Mouse (Mus musculus) heart, adult 2 months (tissue): Measurements from ENCODE around the gene Cdc34. TPM values are rescaled to one million over a fixed set of nuclear protein-coding genes. Genes with fewer than 3 reads are reported as not detected.

Experiments used
- DNase-seq, 2 experiments: peaks; one replicate each; pipeline ENCODE4 v3.0.0; 2021
- H3K27ac ChIP-seq: fragments of 200-600 bp; 2 replicates; pipeline ENCODE4 v1.8.1; 2022
- H3K27me3 ChIP-seq: fragments of 200-500 bp; 2 replicates; pipeline ENCODE4 v1.6.1; 2012; ENCODE audit warnings: mild to moderate bottlenecking, low read length, inconsistent platforms, mixed read lengths; ENCODE audit not compliant: control insufficient read depth, insufficient read depth
- H3K36me3 ChIP-seq: fragments of 200-500 bp; 2 replicates; pipeline ENCODE4 v1.6.1; 2012; ENCODE audit warnings: low read length, inconsistent platforms; ENCODE audit not compliant: control insufficient read depth, insufficient read depth
- H3K4me1 ChIP-seq: fragments of 200-500 bp; 2 replicates; pipeline ENCODE4 v1.6.1; 2011; ENCODE audit warnings: low read length; ENCODE audit not compliant: control insufficient read depth, insufficient read depth
- H3K4me3 ChIP-seq: fragments of 200-600 bp; 2 replicates; pipeline ENCODE4 v1.8.1; 2022
- H3K79me2 ChIP-seq: fragments of 200-500 bp; replicated peaks from 2 replicates; pipeline ENCODE4 v1.6.1; 2012; ENCODE audit warnings: mild to moderate bottlenecking, inconsistent platforms, low read length, moderate library complexity, mixed read lengths; ENCODE audit not compliant: control insufficient read depth, insufficient read depth
- H3K9ac ChIP-seq: fragments of 200-500 bp; 2 replicates; pipeline ENCODE4 v1.6.1; 2012; ENCODE audit warnings: low read depth, mild to moderate bottlenecking, control low read depth, inconsistent platforms, low read length, mixed read lengths
- CTCF ChIP-seq: fragments of 200-600 bp; IDR thresholded peaks from 2 replicates; pipeline ENCODE4 v1.8.1; 2022; ENCODE audit warnings: antibody characterized with exemption, mild to moderate bottlenecking, moderate library complexity
- EP300 ChIP-seq: fragments of 200-500 bp; IDR thresholded peaks from 2 replicates; pipeline ENCODE4 v1.6.1; 2011; ENCODE audit warnings: low read depth, low read length, control low read depth; ENCODE audit not compliant: insufficient read depth
- POLR2A ChIP-seq: fragments of 200-500 bp; IDR thresholded peaks from 2 replicates; pipeline ENCODE4 v1.6.1; 2011; ENCODE audit warnings: mild to moderate bottlenecking, low read depth, low read length, control low read depth; ENCODE audit not compliant: insufficient read depth
- WGBS: fragments of 180-500 bp; shearing (Covaris S2); methylation state at CpG from one replicate; pipeline ENCODE4 v1.1.7; 2018; 5-methylcytosine and 5-hydroxymethylcytosine counted together
- intact Hi-C: fragments of 180-260 bp; cut with DNase I; formaldehyde crosslinking; loops from one replicate; pipeline ENCODE4 v1.15.1; 2025
- polyA plus RNA-seq: library from polyadenylated mRNA; depleted of rRNA; stranded (reverse); fragments of >200 nt; gene quantifications from 2 replicates; pipeline ENCODE4 v1.2.3, GENCODE M21; 2012
- total RNA-seq, 2 experiments: library from RNA; stranded (reverse); gene quantifications; 2 replicates each; pipeline ENCODE4 v1.2.3; 2021

The Cdc34 gene
- total and polyA plus RNA-seq, 3 experiments = 196 to 352 (median 216) TPM

DNA sequence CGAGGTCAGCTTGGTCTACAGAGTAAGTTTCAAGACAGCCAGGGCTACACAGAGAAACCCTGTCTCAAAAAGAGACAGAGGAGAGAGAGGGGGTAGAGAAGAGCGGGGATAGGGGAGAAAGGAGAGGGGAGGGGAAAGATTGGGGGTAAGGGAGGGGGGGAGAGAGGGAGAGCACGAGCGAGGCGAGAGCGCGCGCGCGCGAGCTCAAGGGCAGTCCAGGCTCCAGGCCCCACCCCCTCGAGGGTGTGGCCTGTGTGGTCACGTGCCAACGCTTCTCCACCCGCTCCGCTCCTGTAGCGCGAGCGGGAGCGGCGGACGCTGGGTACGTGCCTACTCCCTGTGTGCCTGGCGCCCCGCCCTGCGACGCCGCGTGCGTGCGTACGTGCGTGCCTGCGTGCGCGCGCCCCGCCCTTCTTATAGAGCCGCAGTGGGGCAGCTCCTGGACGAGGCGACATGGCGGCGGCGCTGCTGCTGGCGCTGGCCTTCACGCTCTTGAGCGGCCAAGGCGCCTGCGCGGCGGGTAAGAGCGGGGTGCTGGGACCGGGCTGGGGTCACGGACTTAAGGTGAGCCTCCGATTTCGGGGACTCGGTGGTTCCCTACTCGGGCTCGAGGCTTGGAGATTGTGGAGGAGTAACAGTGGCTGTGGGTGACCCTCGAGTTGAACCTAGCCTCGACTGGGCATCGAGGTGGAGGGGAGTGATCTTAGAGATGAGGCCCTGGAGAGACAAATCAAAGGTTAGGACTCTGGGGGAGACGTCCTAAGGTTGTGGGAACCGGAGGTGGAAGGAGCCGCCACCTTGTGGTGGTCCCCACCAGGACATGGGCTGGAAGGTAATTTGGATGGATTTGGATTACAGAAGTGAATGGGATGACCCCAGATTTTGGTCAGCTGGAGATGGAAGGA lies 22.3 kb downstream of the Cdc34 start, which contains the start of gene Bsg:
Gene Bsg (plus strand): TSS at position 427 of the 905 bp plus-strand sequence.
- Histone ChIP-seq H3K79me2 (peaks cover 8% of the 10 kb centered on the region; the same call in 1 of the 2 replicates), H3K4me3 (peak within 1 kb of the TSS; percentile 100), H3K36me3 (no peaks in the 10 kb centered on the region; the same call in 1 of the 2 replicates), H3K27ac (peak within 1 kb of the TSS; percentile 99), H3K27me3 (no peaks in the 10 kb centered on the region), H3K4me1 (peaks cover 20% of the 10 kb centered on the region), H3K9ac (peak within 1 kb of the TSS; percentile 95)
- DNase-seq = peak; percentile 99 to 100
- TF ChIP-seq POLR2A (peak; percentile 97), CTCF (peak; percentile 70), EP300 (peak; percentile 82; the same call in 1 of the 2 replicates)
- intact Hi-C loops = no loop called here
- 1% methylated on average over 63 of the region's 65 CpGs for WGBS

DNA sequence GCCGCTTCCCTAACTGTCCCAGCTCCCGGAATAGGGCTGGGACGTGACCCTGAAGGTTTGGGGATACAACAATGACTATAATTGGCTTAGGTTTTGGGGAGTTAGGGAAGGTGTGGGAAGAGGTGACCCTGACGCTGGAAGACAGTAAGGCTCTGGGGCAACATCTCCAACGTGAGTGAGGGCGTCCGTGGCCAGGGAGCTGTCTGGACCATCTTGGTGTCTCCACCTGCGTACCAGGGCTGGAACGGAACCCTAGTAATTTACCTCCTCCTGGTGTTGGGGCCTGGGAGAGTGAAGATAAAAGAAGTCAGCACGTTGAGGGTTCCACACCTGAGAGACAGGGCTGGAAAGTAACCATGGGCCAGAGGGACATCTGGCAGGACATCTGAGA lies 23.0 kb downstream of the Cdc34 start:
- peaks cover 8% of the 10 kb centered on the region; the same call in 1 of the 2 replicates for H3K79me2 ChIP-seq

DNA sequence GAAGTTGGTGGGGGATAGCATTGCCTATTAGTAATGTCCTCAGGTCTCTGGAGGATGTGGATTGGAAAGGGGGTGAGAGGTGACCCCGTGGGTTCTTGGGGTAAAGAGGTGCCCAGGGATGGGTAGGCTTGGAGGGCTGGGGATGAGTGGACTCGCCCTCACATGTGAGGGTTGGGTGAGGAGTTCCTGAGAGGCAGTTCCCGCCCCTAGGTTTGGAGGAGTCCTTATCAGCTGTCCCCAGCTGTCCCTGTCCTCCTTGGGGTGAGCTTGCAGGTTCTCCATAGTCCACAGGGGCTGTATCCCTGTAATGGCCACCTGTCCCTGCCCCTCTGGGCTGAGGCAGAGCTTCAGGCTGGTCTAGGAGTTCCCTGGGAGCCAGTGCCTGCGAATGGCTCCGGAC lies 24.0 kb downstream of the Cdc34 start:
- no peaks in the 10 kb centered on the region for H3K27me3 ChIP-seq
- TF ChIP-seq CTCF (no peak), EP300 (no peak), POLR2A (no peak)
- peaks cover 8% of the 10 kb centered on the region; the same call in 1 of the 2 replicates for H3K79me2 ChIP-seq
- H3K27ac ChIP-seq = peak overlapping the region; percentile 99
- intact Hi-C loops = loop anchor here (5.0 kb wide), 1 partner anchor 76 kb away; no protein-coding TSS in a partner anchor
- 47% methylated on average over 5 of the region's 5 CpGs for WGBS
- H3K9ac ChIP-seq = peak overlapping the region; percentile 95
- H3K4me1 ChIP-seq = peaks cover 21% of the 10 kb centered on the region
- H3K36me3 ChIP-seq = no peaks in the 10 kb centered on the region; the same call in 1 of the 2 replicates
- no peak for DNase-seq
- peak overlapping the region; percentile 100 for H3K4me3 ChIP-seq

More for the DNA sequence above, 23.0 kb downstream of the Cdc34 start:
- WGBS = under 1% methylated on average over 10 of the region's 10 CpGs
- H3K27ac ChIP-seq = peak overlapping the region; percentile 99
- H3K9ac ChIP-seq = peak overlapping the region; percentile 95
- H3K4me3 ChIP-seq = peak overlapping the region; percentile 100
- intact Hi-C loops = loop anchor here (5.0 kb wide), 1 partner anchor 77 kb away; no protein-coding TSS in a partner anchor
- no peaks in the 10 kb centered on the region; the same call in 1 of the 2 replicates for H3K36me3 ChIP-seq
- TF ChIP-seq CTCF (no peak), EP300 (no peak), POLR2A (no peak)
- no peak for DNase-seq
- H3K27me3 ChIP-seq = no peaks in the 10 kb centered on the region
- peaks cover 22% of the 10 kb centered on the region for H3K4me1 ChIP-seq

DNA sequence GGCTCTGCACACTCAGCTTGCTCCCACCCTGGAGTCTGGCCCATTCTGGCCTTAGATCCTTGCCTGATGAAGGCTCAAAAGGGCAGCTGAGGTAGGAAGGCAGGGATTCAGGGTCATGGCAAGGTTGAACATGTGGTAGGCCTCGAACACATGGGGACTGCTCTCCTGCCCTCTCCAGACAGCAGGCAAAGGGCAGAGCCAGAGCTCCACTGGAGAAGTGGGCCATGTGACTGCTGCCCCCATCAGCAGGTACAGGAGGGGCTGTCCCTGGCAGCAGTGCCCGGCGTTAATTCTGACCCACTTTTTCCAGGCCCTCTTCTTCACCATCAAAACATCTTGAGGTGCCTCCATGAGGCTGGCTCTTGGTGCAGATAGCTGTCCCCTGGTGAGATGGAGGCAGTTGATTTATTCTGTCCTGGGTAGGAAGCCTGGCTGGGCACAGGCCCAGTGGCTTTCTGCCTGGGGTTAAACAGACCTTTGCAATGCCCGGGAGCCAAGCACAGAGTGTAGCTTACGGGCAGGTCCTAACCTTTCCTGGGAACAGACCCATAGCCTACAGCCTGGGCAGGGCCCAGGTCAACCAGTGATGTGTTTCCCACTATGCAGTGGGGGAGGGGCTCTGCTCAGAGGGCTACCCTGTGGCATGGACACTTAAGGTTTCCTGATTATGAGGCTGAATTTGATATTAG lies 24.6 kb downstream of the Cdc34 start:
- peak overlapping the region; percentile 99 for H3K27ac ChIP-seq
- peaks cover 8% of the 10 kb centered on the region; the same call in 1 of the 2 replicates for H3K79me2 ChIP-seq
- H3K36me3 ChIP-seq = no peaks in the 10 kb centered on the region; the same call in 1 of the 2 replicates
- no peaks in the 10 kb centered on the region for H3K27me3 ChIP-seq
- intact Hi-C loops = loop anchor here (5.0 kb wide), 1 partner anchor 76 kb away; no protein-coding TSS in a partner anchor
- DNase-seq = no peak
- WGBS = 50% methylated on average over 5 of the region's 5 CpGs
- H3K4me3 ChIP-seq = peak overlapping the region; percentile 100; the same call in 1 of the 2 replicates
- H3K9ac ChIP-seq = peak overlapping the region; percentile 95
- no peak for TF ChIP-seq CTCF
- 0 out of 2 replicates have a peak, but pooled peaks have one; percentile 7 for TF ChIP-seq POLR2A
- peaks cover 19% of the 10 kb centered on the region for H3K4me1 ChIP-seq

DNA sequence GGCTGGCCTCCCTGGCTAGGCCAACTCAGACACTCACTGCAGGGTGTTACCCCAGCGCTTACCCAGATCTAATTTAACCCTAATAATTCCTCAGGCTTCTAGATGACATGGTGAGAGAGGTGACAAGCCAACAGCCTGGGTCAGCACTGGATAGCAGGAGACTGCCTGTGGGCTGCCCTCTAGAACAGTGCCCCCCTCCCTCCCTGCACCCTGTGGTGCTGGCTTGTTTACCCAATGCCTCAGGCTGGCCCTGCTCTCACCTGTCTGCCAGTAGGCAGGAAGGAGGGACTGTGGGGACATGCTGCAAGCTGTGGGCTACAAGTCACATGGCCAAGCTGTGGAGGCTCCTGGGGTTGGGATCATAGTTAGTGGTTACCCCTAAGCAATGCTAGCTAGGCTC lies 25.2 kb downstream of the Cdc34 start:
- no peak overlapping the region; the same call in 1 of the 2 replicates for H3K9ac ChIP-seq
- peaks cover 19% of the 10 kb centered on the region for H3K4me1 ChIP-seq
- H3K79me2 ChIP-seq = peaks cover 8% of the 10 kb centered on the region; the same call in 1 of the 2 replicates
- WGBS = 36% methylated on average over 1 of the region's 1 CpGs
- intact Hi-C loops = loop anchor here (5.0 kb wide), 1 partner anchor 75 kb away; no protein-coding TSS in a partner anchor
- TF ChIP-seq POLR2A (no peak), CTCF (no peak), EP300 (no peak)
- no peak for DNase-seq
- no peak overlapping the region; the same call in 1 of the 2 replicates for H3K4me3 ChIP-seq
- H3K27me3 ChIP-seq = no peaks in the 10 kb centered on the region
- H3K27ac ChIP-seq = peak overlapping the region; percentile 99
- no peaks in the 10 kb centered on the region; the same call in 1 of the 2 replicates for H3K36me3 ChIP-seq
